Mouse (Mus musculus): ENCODE measurements around the gene Hist1h4c. TPM values are rescaled to one million over a fixed set of nuclear protein-coding genes. Genes with fewer than 3 reads are reported as not detected.
"Not testable (repeated sequence)": the region's sequence is repeated elsewhere in the genome, so short reads cannot be mapped to it uniquely, and the experiment has no call there.

The Hist1h4c gene
- polyA plus RNA-seq, 1 experiment from 2014 or later, result 6.8 TPM

DNA sequence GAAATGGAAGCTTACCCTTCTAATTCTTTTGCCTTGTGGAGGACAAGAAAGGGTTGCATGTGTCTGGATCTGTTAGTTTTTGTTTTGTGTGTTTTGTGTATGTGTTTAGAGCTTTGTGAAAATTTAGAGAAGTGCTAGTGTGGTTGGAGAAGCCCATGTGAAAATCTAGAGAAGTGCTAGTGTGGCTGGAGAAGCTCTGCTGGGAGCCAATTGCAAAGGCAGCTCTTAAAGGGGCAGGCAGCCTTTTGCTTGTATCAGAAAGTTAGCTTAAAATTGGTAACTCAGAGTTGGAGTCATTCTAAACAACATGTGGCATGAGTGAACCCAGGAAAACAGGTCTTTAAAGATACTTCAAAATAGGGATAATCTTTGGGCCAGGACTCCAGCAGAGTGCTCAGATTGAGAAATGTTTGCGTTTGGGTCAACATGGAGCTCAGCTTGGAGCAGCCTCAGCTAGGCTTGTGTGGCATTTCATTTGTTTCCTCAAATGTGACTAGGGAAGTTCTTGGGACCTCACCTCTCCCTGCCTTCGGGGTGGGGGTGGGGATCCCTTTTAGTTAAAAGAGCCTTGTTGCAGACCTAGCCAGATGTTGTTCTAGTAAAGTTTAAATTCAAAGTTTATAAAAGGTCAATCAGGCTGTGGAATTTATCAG is 19.5 kb upstream of the Hist1h4c start:
- not testable (repeated sequence) for H3K4me3 ChIP-seq; H3K27me3 ChIP-seq (replicated peaks; ENCODE audit: low read depth, poor library complexity, severe bottlenecking); H3K27ac ChIP-seq (replicated peaks); H3K36me3 ChIP-seq (replicated peaks); DNase-seq (ENCODE audit: low spot score); H3K9me3 ChIP-seq
- peaks cover 16% of the 10 kb centered on the region for H3K4me1 ChIP-seq
- 18% methylated on average over 2 of the region's 2 CpGs for WGBS

DNA sequence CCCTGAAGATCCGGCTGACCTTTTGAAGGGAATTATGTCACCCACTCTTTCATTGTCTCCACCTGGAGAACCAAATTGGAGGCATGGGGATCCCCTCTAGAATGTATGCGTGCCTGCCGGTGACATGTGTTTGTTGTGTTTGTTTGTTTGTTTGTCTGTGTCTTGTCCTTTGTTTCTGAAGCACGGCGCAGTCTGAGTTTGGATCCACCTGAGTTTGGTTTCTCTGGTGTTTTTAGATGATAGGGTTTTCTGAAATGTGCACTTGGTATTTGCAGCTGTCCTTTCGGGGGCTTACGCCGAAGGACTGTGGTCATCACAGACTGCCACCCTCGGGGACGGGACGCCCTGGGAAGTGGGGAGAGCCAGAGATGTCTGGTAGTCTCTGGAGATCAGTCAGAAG is 18.9 kb upstream of the Hist1h4c start:
- H3K36me3 ChIP-seq (replicated peaks), result no peaks in the 10 kb centered on the region
- peaks cover 16% of the 10 kb centered on the region for H3K4me1 ChIP-seq
- H3K27me3 ChIP-seq (replicated peaks; ENCODE audit: low read depth, poor library complexity, severe bottlenecking), result no peaks in the 10 kb centered on the region
- H3K27ac ChIP-seq (replicated peaks), result no peak overlapping the region
- no peaks in the 10 kb centered on the region for H3K9me3 ChIP-seq
- no peak overlapping the region for H3K4me3 ChIP-seq
- no peak for DNase-seq (ENCODE audit: low spot score)
- 54% methylated on average over 11 of the region's 11 CpGs for WGBS

DNA sequence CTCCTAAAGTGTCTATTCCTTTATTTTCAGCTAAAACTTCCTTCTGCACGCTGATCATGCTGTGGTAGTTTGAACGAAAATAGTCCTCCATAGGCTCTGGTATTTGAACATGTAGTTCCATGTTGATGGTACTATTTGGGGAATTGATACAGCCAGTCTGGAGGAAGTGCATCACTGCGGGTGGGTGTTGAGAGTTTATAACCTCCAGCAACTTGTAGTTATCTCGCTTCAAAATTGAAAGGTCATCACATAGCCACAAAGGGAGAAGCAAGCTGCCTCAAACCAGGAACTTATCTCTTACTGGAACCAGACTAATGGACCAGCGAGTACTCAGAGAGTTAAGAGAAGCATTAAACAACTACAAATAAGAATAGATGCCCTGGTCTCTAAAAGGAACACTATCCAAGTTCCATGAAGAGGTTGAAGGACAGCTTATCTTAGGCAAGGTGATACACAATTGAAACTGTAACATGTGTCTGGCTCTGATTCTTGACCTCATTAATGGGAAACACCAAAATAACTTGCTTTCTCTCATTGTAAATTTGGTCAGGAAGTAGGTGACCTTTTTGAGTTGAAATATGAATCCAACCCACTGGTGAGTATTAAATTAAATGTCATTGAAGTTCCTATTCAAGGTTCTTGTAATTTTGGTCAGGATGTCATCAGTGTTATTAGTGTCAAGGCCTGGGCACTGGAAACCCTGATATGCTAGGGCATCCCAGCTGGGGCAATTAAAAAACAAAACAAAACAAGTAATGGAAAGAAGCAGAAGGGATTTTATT is 18.2 kb upstream of the Hist1h4c start:
- WGBS, result 88% methylated on average over 5 of the region's 5 CpGs
- H3K27ac ChIP-seq (replicated peaks), result no peak overlapping the region
- no peaks in the 10 kb centered on the region for H3K9me3 ChIP-seq
- no peak overlapping the region for H3K4me3 ChIP-seq
- H3K36me3 ChIP-seq (replicated peaks), result no peaks in the 10 kb centered on the region
- DNase-seq (ENCODE audit: low spot score), result no peak
- H3K4me1 ChIP-seq, result peaks cover 16% of the 10 kb centered on the region
- H3K27me3 ChIP-seq (replicated peaks; ENCODE audit: low read depth, poor library complexity, severe bottlenecking), result no peaks in the 10 kb centered on the region; the same call in 1 of the 2 replicates

DNA sequence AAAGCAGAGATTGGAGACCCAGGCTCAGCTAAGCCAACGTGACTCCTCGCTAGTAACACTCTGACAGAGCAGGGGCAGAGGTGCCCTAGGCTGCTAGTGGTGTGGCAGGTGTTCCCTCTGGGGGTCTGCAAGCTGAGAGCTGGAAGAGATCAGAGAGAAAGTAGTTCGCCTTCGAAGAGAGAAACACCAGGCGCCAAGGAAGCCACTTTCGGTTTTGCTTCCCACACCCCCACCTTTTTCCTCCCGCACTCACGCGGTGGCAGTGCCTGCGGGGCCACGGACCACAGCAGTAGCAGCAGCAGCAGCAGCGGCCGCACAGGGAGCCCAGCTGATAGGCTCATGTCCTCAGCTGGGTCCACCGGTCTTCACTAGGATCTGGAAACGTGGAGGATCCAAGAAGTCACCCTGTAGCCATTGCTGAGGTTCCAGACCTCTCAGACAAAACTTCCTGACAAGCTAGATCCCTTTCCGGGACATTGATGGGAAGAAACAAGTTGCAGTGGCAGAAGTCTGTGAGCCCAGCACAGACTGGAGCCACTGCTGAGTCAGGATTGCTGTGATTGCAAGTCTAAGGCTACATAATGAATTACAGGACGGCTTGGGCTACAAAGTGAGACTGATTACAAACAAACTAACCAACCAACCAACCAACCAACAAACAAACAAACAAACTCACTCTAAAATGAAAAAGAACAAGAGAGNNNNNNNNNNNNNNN is 12.3 kb upstream of the Hist1h4c start, which contains the start of gene Hfe:
Gene Hfe, minus strand, starts transcription at position 481 of the 716 bp plus-strand sequence.
- peak within 1 kb of the TSS; percentile 56 for H3K4me3 ChIP-seq
- peak; percentile 66 for DNase-seq (ENCODE audit: low spot score)
- H3K4me1 ChIP-seq, result peaks cover 37% of the 10 kb centered on the region
- H3K27ac ChIP-seq (replicated peaks), result peak within 1 kb of the TSS; percentile 81
- H3K27me3 ChIP-seq (replicated peaks; ENCODE audit: low read depth, poor library complexity, severe bottlenecking), result peaks cover 8% of the 10 kb centered on the region
- no peaks in the 10 kb centered on the region for H3K36me3 ChIP-seq (replicated peaks)
- no peaks in the 10 kb centered on the region for H3K9me3 ChIP-seq
- 2% methylated on average over 17 of the region's 17 CpGs for WGBS

DNA sequence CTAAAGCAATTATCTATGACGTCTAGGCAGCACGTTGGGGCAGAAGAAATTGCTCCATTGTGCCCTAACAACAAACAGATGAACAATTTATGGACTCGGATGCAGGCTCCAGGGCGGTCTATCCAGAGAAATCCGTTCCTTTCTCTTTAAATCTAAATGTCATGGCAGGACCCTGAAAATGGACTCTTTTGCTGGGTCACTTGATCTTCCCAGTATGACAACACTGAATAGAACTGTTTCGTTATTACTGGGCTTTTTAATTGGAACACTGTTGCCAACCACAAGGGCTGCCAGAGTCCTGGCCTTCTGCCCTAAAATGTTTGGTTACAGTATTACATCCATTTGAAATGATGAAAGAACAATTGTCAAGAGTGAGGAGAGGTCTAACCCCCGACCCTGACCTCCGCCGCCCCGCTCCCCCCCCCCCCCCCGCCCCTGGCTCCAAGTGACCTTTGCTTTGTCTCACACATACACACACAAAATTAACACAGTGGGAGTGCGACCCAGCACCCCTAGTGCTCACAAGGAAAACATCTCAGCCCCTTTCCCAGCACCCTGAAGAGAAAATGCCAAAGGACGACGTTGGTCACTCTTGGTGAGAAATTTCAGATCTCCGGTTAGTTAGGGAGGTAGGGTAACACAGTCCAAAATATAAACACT is 11.6 kb upstream of the Hist1h4c start:
- peak overlapping the region; percentile 56 for H3K4me3 ChIP-seq
- peaks cover 34% of the 10 kb centered on the region for H3K4me1 ChIP-seq
- peak; percentile 38 for DNase-seq (ENCODE audit: low spot score)
- WGBS, result 10% methylated on average over 15 of the region's 15 CpGs
- H3K9me3 ChIP-seq, result no peaks in the 10 kb centered on the region
- peak overlapping the region; percentile 81 for H3K27ac ChIP-seq (replicated peaks)
- H3K36me3 ChIP-seq (replicated peaks), result no peaks in the 10 kb centered on the region
- peaks cover 8% of the 10 kb centered on the region for H3K27me3 ChIP-seq (replicated peaks; ENCODE audit: low read depth, poor library complexity, severe bottlenecking)

DNA sequence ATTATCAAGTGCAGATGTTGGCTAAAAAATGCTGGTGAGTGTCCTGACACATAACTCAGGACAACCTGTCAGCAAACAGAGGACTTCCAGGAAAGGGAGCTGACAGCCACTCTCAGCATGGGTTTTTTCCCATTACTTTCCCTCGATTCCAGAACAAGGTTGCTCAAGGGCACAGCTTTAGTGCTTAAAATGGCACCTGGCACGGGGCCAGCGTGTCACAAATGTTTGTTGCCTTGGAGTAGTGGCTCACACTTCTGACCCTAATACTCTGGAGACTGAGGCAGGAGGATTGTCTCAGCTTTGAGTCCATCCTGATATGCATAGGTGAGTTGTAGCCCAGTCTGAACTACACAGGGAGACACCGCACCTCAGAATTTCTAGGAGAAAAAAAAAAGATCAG is 10.4 kb upstream of the Hist1h4c start:
- H3K4me1 ChIP-seq, result peaks cover 32% of the 10 kb centered on the region
- H3K36me3 ChIP-seq (replicated peaks), result no peaks in the 10 kb centered on the region
- WGBS, result 76% methylated on average over 4 of the region's 4 CpGs
- H3K9me3 ChIP-seq, result no peaks in the 10 kb centered on the region
- no peak overlapping the region for H3K4me3 ChIP-seq
- H3K27me3 ChIP-seq (replicated peaks; ENCODE audit: low read depth, poor library complexity, severe bottlenecking), result peaks cover 8% of the 10 kb centered on the region
- DNase-seq (ENCODE audit: low spot score), result no peak
- H3K27ac ChIP-seq (replicated peaks), result no peak overlapping the region

DNA sequence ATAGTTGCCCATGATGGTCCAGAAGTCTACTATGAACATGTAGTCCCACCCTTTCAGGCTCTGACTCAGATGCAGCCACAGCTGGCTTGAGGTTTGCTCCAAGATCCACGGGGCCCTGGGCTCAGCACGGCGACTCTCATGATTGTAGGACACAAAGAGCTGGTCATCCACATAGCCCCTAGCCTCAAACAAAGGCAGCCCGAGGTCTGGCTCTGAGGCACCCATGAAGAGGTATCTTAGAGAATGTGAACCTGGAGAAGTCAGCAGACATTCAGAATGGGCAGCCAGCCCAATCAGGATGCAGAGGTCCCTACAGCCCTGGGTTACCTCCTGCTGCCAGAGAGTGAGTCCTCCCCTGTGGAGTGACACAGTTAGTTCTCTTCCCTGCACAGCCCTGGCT is 9.8 kb upstream of the Hist1h4c start:
- no peak for DNase-seq (ENCODE audit: low spot score)
- Histone ChIP-seq H3K27ac (replicated peaks) (peak overlapping the region; percentile 48; the same call in 1 of the 2 replicates), H3K36me3 (replicated peaks) (no peaks in the 10 kb centered on the region), H3K4me3 (no peak overlapping the region), H3K27me3 (replicated peaks; ENCODE audit: low read depth, poor library complexity, severe bottlenecking) (peaks cover 8% of the 10 kb centered on the region), H3K9me3 (no peaks in the 10 kb centered on the region), H3K4me1 (peaks cover 28% of the 10 kb centered on the region)
- 85% methylated on average over 4 of the region's 4 CpGs for WGBS

DNA sequence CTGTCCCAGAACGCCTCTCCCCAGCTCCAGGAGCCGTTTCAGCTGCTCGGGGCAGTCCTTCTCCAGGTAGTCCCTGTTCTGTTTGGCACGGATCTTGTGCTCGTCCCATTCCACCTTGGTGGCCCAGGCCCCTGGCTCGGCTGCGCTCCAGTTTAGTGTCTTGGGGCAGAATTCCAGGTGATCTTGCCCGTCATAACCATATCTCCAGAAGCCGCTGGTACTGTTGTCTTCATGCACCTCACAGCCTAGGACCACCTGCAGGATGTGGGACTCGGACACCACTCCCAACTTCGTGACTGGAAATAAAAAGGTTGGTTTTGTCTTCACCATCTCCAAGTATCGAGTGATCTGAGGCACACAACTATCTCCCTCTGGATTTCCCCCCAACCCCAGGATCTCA is 8.5 kb upstream of the Hist1h4c start:
- 91% methylated on average over 12 of the region's 12 CpGs for WGBS
- peak; percentile 7 for DNase-seq (ENCODE audit: low spot score)
- no peak overlapping the region for H3K4me3 ChIP-seq
- peaks cover 28% of the 10 kb centered on the region for H3K4me1 ChIP-seq
- H3K9me3 ChIP-seq, result no peaks in the 10 kb centered on the region
- no peaks in the 10 kb centered on the region for H3K36me3 ChIP-seq (replicated peaks)
- peaks cover 8% of the 10 kb centered on the region for H3K27me3 ChIP-seq (replicated peaks; ENCODE audit: low read depth, poor library complexity, severe bottlenecking)
- peak overlapping the region; percentile 40; the same call in 1 of the 2 replicates for H3K27ac ChIP-seq (replicated peaks)

DNA sequence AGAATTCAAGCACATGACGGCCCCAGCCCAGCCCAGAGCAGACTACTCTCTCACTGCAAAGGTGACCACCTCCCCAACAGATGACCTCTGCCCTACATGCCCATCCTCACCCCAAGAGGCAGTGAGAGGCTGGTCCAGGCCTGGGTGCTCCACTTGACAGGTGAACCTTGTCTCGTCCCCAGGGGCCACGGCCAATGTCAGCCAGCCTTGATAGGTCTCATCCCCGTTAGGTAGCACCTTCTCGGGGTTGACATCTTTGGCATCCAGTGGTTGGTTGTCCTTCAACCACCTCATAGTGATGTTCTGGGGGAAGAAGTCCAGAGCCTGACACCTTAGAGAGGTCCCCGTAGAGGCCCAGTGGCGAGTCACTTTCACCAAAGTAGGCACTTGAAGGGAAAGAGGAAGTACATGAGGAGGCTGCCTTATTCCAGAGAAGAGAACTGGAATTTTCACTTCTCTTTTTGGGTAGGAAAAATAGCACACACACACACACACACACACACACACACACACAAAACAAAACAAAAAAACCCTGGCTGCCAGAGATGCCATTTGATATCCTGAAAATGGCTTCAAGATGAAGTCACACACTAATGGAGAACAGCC is 7.6 kb upstream of the Hist1h4c start:
- peaks cover 32% of the 10 kb centered on the region for H3K4me1 ChIP-seq
- H3K27me3 ChIP-seq (replicated peaks; ENCODE audit: low read depth, poor library complexity, severe bottlenecking), result peaks cover 2% of the 10 kb centered on the region
- peak overlapping the region; percentile 40; the same call in 1 of the 2 replicates for H3K27ac ChIP-seq (replicated peaks)
- 90% methylated on average over 7 of the region's 7 CpGs for WGBS
- H3K9me3 ChIP-seq, result no peaks in the 10 kb centered on the region
- H3K36me3 ChIP-seq (replicated peaks), result no peaks in the 10 kb centered on the region
- no peak overlapping the region for H3K4me3 ChIP-seq
- peak; percentile 7 for DNase-seq (ENCODE audit: low spot score)

DNA sequence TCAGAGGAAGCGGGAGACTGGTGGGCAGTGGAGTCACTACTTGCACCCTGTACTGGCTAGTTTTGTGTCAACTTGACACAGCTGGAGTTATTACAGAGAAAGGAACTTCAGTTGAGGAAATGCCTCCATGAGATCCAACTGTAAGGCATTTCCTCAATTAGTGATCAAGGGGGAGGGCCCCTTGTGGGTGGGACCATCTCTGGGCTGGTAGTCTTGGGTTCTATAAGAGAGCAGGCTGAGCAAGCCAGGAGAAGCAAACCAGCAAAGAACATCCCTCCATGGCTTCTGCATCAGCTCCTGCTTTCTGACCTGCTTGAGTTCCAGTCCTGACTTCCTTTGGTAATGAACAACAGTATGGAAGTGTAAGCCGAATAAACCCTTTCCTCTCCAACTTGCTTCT is 4.5 kb upstream of the Hist1h4c start:
- peaks cover 14% of the 10 kb centered on the region for H3K4me1 ChIP-seq
- not testable (repeated sequence) for DNase-seq (ENCODE audit: low spot score); H3K4me3 ChIP-seq; H3K36me3 ChIP-seq (replicated peaks); H3K27me3 ChIP-seq (replicated peaks; ENCODE audit: low read depth, poor library complexity, severe bottlenecking); H3K27ac ChIP-seq (replicated peaks); H3K9me3 ChIP-seq
- 91% methylated on average over 2 of the region's 2 CpGs for WGBS

DNA sequence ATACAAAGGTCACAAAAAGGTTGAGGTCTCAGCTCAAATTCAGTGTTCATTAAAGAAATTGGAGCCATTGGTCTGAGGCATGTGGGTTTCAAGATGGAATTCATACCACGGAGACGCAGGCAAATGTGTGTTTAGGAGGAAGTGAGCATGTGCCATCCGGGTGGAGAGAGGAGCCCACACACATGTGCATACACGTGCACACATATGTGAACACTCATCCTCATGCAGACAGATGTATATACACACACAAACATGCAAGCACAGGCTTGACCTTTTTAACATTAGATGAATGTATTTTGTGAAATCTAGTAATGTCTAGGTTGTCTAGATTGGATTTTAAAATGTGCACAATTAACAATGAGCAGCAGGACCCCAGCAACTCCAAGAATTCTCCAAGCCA is 4.0 kb upstream of the Hist1h4c start:
- WGBS, result 78% methylated on average over 4 of the region's 4 CpGs
- Histone ChIP-seq H3K36me3 (replicated peaks) (no peaks in the 10 kb centered on the region), H3K27me3 (replicated peaks; ENCODE audit: low read depth, poor library complexity, severe bottlenecking) (no peaks in the 10 kb centered on the region), H3K4me3 (no peak overlapping the region), H3K4me1 (peaks cover 14% of the 10 kb centered on the region), H3K27ac (replicated peaks) (no peak overlapping the region), H3K9me3 (no peaks in the 10 kb centered on the region)
- peak; percentile 6 for DNase-seq (ENCODE audit: low spot score)

Measured in embryonic facial prominence, embryonic 10.5 days (tissue).